14 mouse cellular contexts compared by ENCODE assay signal in the genomic region with DNA sequence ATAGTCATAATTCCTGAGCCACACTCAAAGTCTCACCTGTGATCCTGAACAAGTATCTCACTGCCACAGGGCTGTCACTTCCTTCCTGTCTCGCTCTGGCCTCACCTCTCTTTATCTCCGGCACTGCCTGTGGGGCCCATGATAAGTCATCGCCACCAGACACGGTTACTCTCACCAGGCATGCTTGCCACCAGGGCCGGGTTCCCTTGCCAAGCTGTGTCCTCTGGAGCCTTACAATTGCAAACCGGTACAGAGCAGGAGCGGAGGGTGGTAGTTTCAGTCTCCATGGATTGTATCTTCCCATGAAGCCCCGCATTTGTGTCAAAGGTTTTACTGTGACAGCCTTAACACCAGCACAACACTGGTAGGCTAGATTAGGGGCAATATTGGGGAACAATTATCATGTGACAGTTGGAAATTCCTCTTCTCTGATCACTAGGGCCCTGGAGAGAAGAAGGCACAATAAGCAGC. TPM values are rescaled to one million over a fixed set of nuclear protein-coding genes. Genes with fewer than 3 reads are reported as not detected.
A peak's percentile ranks its signal among the peaks of the same experiment; 100 is the strongest.
DNase-seq lines count a peak whose midpoint lies in the region; ATAC-seq lines count a peak whose summit lies in the region.
"Had no signal": no experiment of that assay in that cellular context is flagged by ENCODE, and none has a peak within 500 bp of the region (broad histone marks: within the 10 kb centered on the region; RNA-seq: fewer than 3 reads in every experiment).

No protein-coding gene starts in this region.

- H3K4me1 ChIP-seq in midbrain, embryonic 11.5 days (ENCODE audit: control insufficient read depth, insufficient read depth, low read length): peaks cover 5% of the 10 kb centered on the region; the same call in 1 of the 2 replicates
- 0 out of 2 replicates have a peak, but pooled peaks cover 5% of the 10 kb centered on the region for H3K4me1 ChIP-seq in midbrain, embryonic 16.5 days (ENCODE audit: control insufficient read depth, insufficient read depth, low read length)
- H3K4me1 ChIP-seq: neural tube, embryonic 13.5 days had no signal

- no peak overlapping the region for H3K27ac ChIP-seq in midbrain, embryonic 11.5 days (ENCODE audit: low read depth, low read length)
- H3K27ac ChIP-seq in midbrain, embryonic 16.5 days (ENCODE audit: low read length): no peak overlapping the region
- H3K27ac ChIP-seq: embryonic facial prominence, embryonic 13.5 days; kidney, postnatal 0 days; neural tube, embryonic 13.5 days had no signal

- no peaks in the 10 kb centered on the region for H3K36me3 ChIP-seq in midbrain, embryonic 11.5 days (ENCODE audit: control insufficient read depth, insufficient read depth, low read length)
- no peaks in the 10 kb centered on the region for H3K36me3 ChIP-seq in midbrain, embryonic 16.5 days (ENCODE audit: control insufficient read depth, insufficient read depth, low read length)
- H3K36me3 ChIP-seq: embryonic facial prominence, embryonic 13.5 days; neural tube, embryonic 13.5 days had no signal

- H3K4me3 ChIP-seq in midbrain, embryonic 11.5 days (ENCODE audit: low read depth, low read length): no peak overlapping the region
- no peak overlapping the region for H3K4me3 ChIP-seq in midbrain, embryonic 16.5 days (ENCODE audit: low read depth, low read length)
- H3K4me3 ChIP-seq: embryonic facial prominence, embryonic 13.5 days; neural tube, embryonic 13.5 days had no signal

- no peak for ATAC-seq in midbrain, embryonic 11.5 days (ENCODE audit: low FRiP score)
- no peak for ATAC-seq in midbrain, embryonic 16.5 days
- peak; percentile 88 for ATAC-seq in megakaryocyte progenitor cell, adult 5-6 weeks (replicated peaks; ENCODE audit: poor library complexity)

- DNase-seq in midbrain, embryonic 11.5 days (ENCODE audit: low spot score, missing footprints): peak; percentile 37
- peak; percentile 69 for DNase-seq in induced T-regulatory cell, adult 2 months (ENCODE audit: low read depth)
- peak; percentile 72 for DNase-seq in thymus, postnatal 25 days
- no peak for DNase-seq in cerebellum, adult 8-10 months
- DNase-seq in cerebellum, adult 18-20 months: no peak
- no peak for DNase-seq in embryo, embryonic 9.5 days (ENCODE audit: extremely low spot score)
- DNase-seq: cerebellum, adult 11 months; left cerebral cortex, postnatal 4 days; lung, postnatal 36 days had no signal

- no peak overlapping the region for H3K9ac ChIP-seq in midbrain, embryonic 11.5 days (ENCODE audit: low read length)
- H3K9ac ChIP-seq in midbrain, embryonic 16.5 days (ENCODE audit: low read depth, low read length): no peak overlapping the region
- H3K9ac ChIP-seq: embryonic facial prominence, embryonic 13.5 days; neural tube, embryonic 13.5 days had no signal

- H3K27me3 ChIP-seq in midbrain, embryonic 11.5 days (ENCODE audit: control insufficient read depth, insufficient read depth, low read length): no peaks in the 10 kb centered on the region
- no peaks in the 10 kb centered on the region for H3K27me3 ChIP-seq in midbrain, embryonic 16.5 days (ENCODE audit: control insufficient read depth, insufficient read depth, low read depth, low read length)
- H3K27me3 ChIP-seq: embryonic facial prominence, embryonic 13.5 days; neural tube, embryonic 13.5 days had no signal

- no peak overlapping the region for H3K4me2 ChIP-seq in midbrain, embryonic 11.5 days
- no peak overlapping the region for H3K4me2 ChIP-seq in midbrain, embryonic 16.5 days (ENCODE audit: low read length)
- H3K4me2 ChIP-seq: embryonic facial prominence, embryonic 13.5 days; neural tube, embryonic 13.5 days had no signal

- no peaks in the 10 kb centered on the region for H3K9me3 ChIP-seq in midbrain, embryonic 11.5 days (ENCODE audit: control insufficient read depth, low read length)
- no peaks in the 10 kb centered on the region for H3K9me3 ChIP-seq in midbrain, embryonic 16.5 days (replicated peaks; ENCODE audit: control insufficient read depth, low read length, poor library complexity, severe bottlenecking)
- H3K9me3 ChIP-seq: embryonic facial prominence, embryonic 13.5 days; neural tube, embryonic 13.5 days had no signal

- 91% methylated on average over 8 of the region's 8 CpGs for WGBS in midbrain, embryonic 11.5 days
- 91% methylated on average over 8 of the region's 8 CpGs for WGBS in midbrain, embryonic 16.5 days

RNA-seq across cellular contexts. Expression of a gene that starts 35.9 kb away (rescaled TPM):
- 8.5 and 9.1 TPM in 2 replicates for polyA plus RNA-seq in midbrain, embryonic 11.5 days (2014; fragmentation: Nextera tagmentation; extraction: Ambion mirVana)
- polyA plus RNA-seq in midbrain, embryonic 16.5 days (2015; fragmentation: Nextera tagmentation; extraction: Ambion mirVana): 2.4 and 2.8 TPM in 2 replicates
- 681 and 848 TPM in 2 replicates for total RNA-seq in megakaryocyte progenitor cell, adult 5-6 weeks (2015)
- 484 and 588 TPM in 2 replicates for total RNA-seq in megakaryocyte progenitor cell, adult 5-6 weeks (2017)

Comparison
In these comparisons a context has a peak if more than half of its experiments do, and no peak if none do; other contexts are left out.
1. DNase-seq: peak in midbrain, embryonic 11.5 days (single experiment), induced T-regulatory cell, adult 2 months (single experiment) and thymus, postnatal 25 days (single experiment); none in cerebellum, adult 8-10 months (single experiment), cerebellum, adult 18-20 months (0 of 2) and embryo, embryonic 9.5 days (single experiment).